Mouse (Mus musculus) hindbrain, embryonic 13.5 days (tissue): Measurements from ENCODE around the gene Rhobtb1. TPM values are rescaled to one million over a fixed set of nuclear protein-coding genes. Genes with fewer than 3 reads are reported as not detected.

Source experiments
- ATAC-seq: fragments of 200-750 bp; cut with Nextera tagmentation; 2 replicates; pipeline ENCODE4 v1.8.0; 2017; ENCODE audit warnings: moderate TSS enrichment; ENCODE audit not compliant: low FRiP score
- H3K27ac ChIP-seq: fragments of 300-500 bp; sonication (generic); 2 replicates; pipeline ENCODE4 v1.5.1; 2015; ENCODE audit warnings: inconsistent platforms, mild to moderate bottlenecking, moderate library complexity
- H3K27me3 ChIP-seq: fragments of 300-500 bp; sonication (generic); 2 replicates; pipeline ENCODE4 v1.6.1; 2015; ENCODE audit warnings: mild to moderate bottlenecking, inconsistent platforms
- H3K36me3 ChIP-seq: fragments of 300-500 bp; sonication (generic); 2 replicates; pipeline ENCODE4 v1.6.1; 2015; ENCODE audit warnings: mild to moderate bottlenecking, inconsistent platforms
- H3K4me1 ChIP-seq: fragments of 300-500 bp; sonication (generic); replicated peaks from 2 replicates; pipeline ENCODE4 v1.6.1; 2015; ENCODE audit warnings: inconsistent platforms
- H3K4me2 ChIP-seq: fragments of 300-500 bp; sonication (generic); 2 replicates; pipeline ENCODE4 v1.6.1; 2015; ENCODE audit warnings: inconsistent platforms, mild to moderate bottlenecking, moderate library complexity
- H3K4me3 ChIP-seq: fragments of 300-500 bp; sonication (generic); 2 replicates; pipeline ENCODE4 v1.5.1; 2015; ENCODE audit warnings: mild to moderate bottlenecking, inconsistent platforms
- H3K9ac ChIP-seq: fragments of 300-500 bp; sonication (generic); 2 replicates; pipeline ENCODE4 v1.6.1; 2015; ENCODE audit warnings: mild to moderate bottlenecking, inconsistent platforms
- H3K9me3 ChIP-seq: fragments of 300-500 bp; sonication (generic); 2 replicates; pipeline ENCODE4 v1.6.1; 2016; ENCODE audit warnings: inconsistent platforms
- WGBS: fragments of 180-500 bp; shearing (Covaris S2); methylation state at CpG from one replicate; pipeline ENCODE4 v1.1.7; 2015; 5-methylcytosine and 5-hydroxymethylcytosine counted together
- polyA plus RNA-seq: library from polyadenylated mRNA; unstranded; fragments of >200 nt; fragmentation: Nextera tagmentation; extraction: Ambion mirVana; gene quantifications from 2 replicates; pipeline ENCODE4 v1.2.1, GENCODE M21; 2015

Rhobtb1 gene
- polyA plus RNA-seq, 1 experiment from 2014 or later = 17.4 TPM

DNA sequence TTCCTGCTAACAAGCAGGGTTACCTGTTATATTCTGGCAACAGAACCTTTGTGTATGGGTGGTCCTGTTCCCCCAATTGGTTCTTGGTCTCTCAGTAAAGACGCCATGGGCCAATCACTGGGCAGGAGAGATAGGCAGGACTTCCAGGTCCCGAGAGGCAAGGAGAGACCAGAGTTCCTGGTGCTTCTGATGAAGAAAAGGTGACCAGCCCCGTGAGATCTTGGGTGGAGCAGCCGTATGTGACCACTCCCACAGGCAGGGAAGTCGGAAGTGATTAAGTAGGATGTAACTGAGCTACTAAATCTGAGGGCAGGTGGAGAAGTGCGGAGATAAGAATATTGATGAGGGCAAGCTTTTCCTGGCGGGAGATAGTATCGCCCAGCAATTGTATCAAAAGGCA, 176.1 kb downstream of the Rhobtb1 start:
- Histone ChIP-seq H3K36me3 (no peaks in the 10 kb centered on the region), H3K9me3 (no peaks in the 10 kb centered on the region), H3K9ac (no peak overlapping the region), H3K27ac (no peak overlapping the region), H3K4me3 (no peak overlapping the region), H3K27me3 (no peaks in the 10 kb centered on the region), H3K4me2 (no peak overlapping the region), H3K4me1 (peaks cover 7% of the 10 kb centered on the region; the same call in 1 of the 2 replicates)
- WGBS = 70% methylated on average over 8 of the region's 8 CpGs
- no peak for ATAC-seq

DNA sequence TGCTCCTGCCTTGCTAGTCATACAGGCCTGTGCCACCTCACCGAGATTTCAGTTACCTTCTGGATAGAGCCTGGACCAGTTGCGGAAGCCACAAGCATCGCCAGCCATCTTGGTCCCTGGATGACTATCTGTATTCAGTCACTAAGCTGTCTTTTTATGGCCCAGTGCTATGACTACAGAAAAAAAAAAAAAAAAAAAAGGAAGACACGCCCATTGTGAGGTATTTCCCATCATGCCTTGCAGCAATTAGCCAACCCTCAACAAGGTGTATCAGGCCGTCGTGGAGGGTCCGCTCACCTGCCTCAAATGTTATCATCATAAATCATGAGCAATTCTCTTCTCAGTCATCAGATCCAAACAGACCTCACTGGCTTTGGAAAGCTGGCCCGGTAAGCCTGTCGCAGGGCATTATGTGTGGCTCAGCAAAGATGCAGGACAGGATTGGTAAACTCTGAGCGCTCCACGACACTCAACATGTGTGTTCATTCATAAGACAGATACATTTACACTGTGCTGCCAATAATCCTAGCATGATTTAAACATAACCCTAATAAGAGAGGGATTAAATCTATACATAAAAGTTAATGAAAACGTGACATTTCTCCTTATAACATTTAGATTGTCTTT, 176.9 kb downstream of the Rhobtb1 start:
- H3K9ac ChIP-seq = no peak overlapping the region
- H3K27me3 ChIP-seq = no peaks in the 10 kb centered on the region
- no peak overlapping the region for H3K4me2 ChIP-seq
- H3K9me3 ChIP-seq = no peaks in the 10 kb centered on the region
- peaks cover 7% of the 10 kb centered on the region; the same call in 1 of the 2 replicates for H3K4me1 ChIP-seq
- 88% methylated on average over 12 of the region's 12 CpGs for WGBS
- no peak for ATAC-seq
- no peak overlapping the region for H3K4me3 ChIP-seq
- H3K27ac ChIP-seq = 0 out of 2 replicates have a peak overlapping the region, but pooled peaks have one; percentile 12
- no peaks in the 10 kb centered on the region for H3K36me3 ChIP-seq

DNA sequence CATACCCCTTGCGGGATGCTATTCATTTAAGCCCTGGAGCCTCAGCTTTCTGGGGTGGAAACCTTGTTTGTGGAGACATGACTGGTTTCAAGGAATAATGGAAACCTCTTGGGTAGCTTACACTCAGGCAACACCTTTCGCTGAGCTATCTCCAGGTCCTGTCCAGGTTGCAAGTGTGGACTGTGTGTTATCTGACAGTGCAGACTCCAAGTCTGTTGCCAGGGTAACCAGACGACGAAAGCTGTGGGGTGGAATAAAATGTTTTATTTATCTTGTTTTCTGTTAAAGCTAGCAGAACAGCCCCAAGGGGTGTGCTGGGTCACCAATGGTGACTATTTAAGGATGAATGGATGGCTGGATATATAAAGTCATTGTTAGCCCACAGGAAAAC, 177.4 kb downstream of the Rhobtb1 start:
- H3K27ac ChIP-seq = 0 out of 2 replicates have a peak overlapping the region, but pooled peaks have one; percentile 12
- H3K4me1 ChIP-seq = peaks cover 7% of the 10 kb centered on the region; the same call in 1 of the 2 replicates
- no peaks in the 10 kb centered on the region for H3K36me3 ChIP-seq
- WGBS = 59% methylated on average over 4 of the region's 4 CpGs
- no peak overlapping the region for H3K4me3 ChIP-seq
- no peaks in the 10 kb centered on the region for H3K9me3 ChIP-seq
- H3K27me3 ChIP-seq = no peaks in the 10 kb centered on the region
- H3K4me2 ChIP-seq = no peak overlapping the region
- ATAC-seq = peak; percentile 59
- no peak overlapping the region for H3K9ac ChIP-seq

DNA sequence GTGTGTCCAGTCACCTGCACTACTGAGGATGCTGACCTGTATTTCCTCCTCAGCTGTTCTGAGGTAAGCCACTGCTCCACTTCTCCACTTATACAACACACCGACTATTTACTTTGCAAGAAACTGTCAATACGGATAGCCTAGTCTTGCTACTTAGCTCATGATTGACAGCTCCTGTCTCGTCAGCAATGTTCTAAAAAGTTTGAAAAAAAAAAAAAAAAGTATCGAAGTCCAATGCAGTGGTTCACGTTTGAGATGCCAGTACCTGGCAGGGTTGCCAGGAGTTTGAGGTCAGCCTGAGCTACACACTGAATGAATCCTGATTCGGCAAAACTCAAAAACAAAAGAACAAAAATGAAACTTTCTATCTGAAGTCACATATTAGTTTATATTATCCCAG, 180.0 kb downstream of the Rhobtb1 start:
- H3K4me3 ChIP-seq = no peak overlapping the region
- H3K4me2 ChIP-seq = no peak overlapping the region

DNA sequence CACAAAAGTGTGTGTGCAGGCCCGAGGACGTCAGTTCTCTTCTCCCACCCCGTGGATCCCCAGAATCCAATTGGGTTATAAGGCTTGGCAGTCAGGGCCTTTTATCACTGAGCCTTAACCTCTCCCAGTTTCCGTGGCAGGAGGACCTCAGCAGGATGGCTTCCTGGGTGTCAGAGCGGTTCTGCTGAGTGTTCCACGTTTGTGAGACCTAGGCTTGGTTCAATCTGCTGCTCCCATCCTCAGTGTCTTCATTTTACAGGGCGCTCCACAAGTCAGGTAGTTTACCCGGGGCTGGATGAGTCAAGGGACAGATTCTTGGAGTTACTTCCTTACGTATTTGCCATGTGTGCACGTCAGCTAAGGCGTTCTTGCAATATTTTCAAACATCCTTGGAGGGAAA, 182.0 kb downstream of the Rhobtb1 start:
- WGBS = 87% methylated on average over 11 of the region's 11 CpGs

More for the DNA sequence above, 180.0 kb downstream of the Rhobtb1 start:
- Histone ChIP-seq H3K36me3 (no peaks in the 10 kb centered on the region), H3K4me1 (peaks cover 18% of the 10 kb centered on the region; the same call in 1 of the 2 replicates), H3K9ac (no peak overlapping the region), H3K27me3 (no peaks in the 10 kb centered on the region), H3K9me3 (no peaks in the 10 kb centered on the region), H3K27ac (no peak overlapping the region)
- 94% methylated on average over 6 of the region's 6 CpGs for WGBS
- ATAC-seq = no peak

DNA sequence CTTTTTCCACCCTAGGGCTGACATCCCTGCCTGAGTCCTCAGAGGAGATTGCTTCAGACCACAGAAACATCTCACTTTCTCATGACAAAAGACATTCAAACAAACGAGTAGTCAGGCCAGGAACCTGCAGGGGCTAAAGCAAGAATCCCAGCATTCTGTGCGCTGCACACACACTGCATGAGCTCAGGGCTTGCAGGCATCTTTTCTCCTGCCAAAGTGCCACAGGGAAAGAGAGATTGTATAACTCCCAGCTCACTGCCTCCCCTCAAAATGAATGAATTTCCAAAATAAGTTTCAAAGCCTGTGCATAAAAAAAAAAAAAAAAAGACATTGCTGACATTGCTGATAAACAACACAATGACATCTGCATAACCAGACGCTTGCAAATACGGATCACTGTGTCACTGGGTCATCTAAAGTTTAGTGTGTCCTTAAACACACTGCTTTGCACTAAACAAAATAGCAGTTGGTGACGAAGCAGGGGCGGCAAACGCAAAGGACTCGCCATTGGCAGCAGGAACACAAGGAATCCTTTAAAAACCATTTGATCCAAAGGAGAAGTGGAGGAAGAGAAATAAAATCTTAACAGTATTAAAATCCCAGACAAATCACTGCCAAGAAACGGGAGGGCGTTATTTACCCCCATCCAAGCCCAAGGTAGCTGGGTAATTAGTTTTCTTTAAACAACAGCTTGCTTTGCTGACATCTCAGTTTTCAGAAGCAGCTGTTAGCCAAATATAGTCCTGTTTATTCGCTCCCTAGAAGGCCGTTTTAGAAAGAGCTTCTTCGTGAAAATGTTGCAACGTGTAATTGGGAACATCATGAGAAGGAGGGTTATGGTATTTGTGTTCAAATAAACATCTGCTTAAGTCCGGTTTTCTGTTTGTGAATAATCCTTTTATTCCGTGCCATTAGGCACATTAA, 183.3 kb downstream of the Rhobtb1 start:
- peaks cover 5% of the 10 kb centered on the region; the same call in 1 of the 2 replicates for H3K36me3 ChIP-seq
- H3K4me3 ChIP-seq = no peak overlapping the region
- 65% methylated on average over 16 of the region's 16 CpGs for WGBS
- H3K27ac ChIP-seq = peak overlapping the region; percentile 45; the same call in 1 of the 2 replicates
- no peak overlapping the region for H3K4me2 ChIP-seq
- no peaks in the 10 kb centered on the region for H3K9me3 ChIP-seq
- no peaks in the 10 kb centered on the region for H3K27me3 ChIP-seq
- ATAC-seq = no peak
- no peak overlapping the region for H3K9ac ChIP-seq
- H3K4me1 ChIP-seq = peaks cover 11% of the 10 kb centered on the region; the same call in 1 of the 2 replicates

More for the DNA sequence above, 182.0 kb downstream of the Rhobtb1 start:
- Histone ChIP-seq H3K4me1 (peaks cover 18% of the 10 kb centered on the region; the same call in 1 of the 2 replicates), H3K27ac (no peak overlapping the region), H3K9ac (no peak overlapping the region), H3K36me3 (0 out of 2 replicates have a peak, but pooled peaks cover 5% of the 10 kb centered on the region), H3K27me3 (no peaks in the 10 kb centered on the region), H3K4me3 (no peak overlapping the region), H3K4me2 (no peak overlapping the region), H3K9me3 (no peaks in the 10 kb centered on the region)
- no peak for ATAC-seq

DNA sequence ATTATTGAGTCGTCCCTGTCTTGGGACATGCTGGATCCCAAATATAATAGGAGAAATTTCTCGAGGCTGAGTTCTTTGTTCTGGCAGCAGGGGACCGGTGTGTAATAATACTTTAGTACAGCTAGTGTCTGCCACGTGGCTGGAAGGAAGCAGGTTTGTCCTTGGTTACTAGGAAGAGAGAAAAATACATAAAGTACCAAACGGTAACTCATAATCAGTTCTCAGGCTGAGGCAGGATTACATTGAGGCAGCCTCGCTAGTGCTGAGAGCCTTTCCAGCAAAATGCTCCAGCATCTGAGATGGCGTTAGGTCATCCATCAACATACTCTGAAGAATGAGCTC, 183.9 kb downstream of the Rhobtb1 start:
- Histone ChIP-seq H3K36me3 (peaks cover 5% of the 10 kb centered on the region; the same call in 1 of the 2 replicates), H3K4me1 (peaks cover 11% of the 10 kb centered on the region; the same call in 1 of the 2 replicates), H3K27ac (peak overlapping the region; percentile 45), H3K27me3 (no peaks in the 10 kb centered on the region), H3K9me3 (no peaks in the 10 kb centered on the region), H3K9ac (no peak overlapping the region), H3K4me3 (no peak overlapping the region), H3K4me2 (no peak overlapping the region)
- 0 out of 2 replicates have a peak, but pooled peaks have one; percentile 32 for ATAC-seq
- whole genome bisulfite sequencing = 45% methylated on average over 7 of the region's 7 CpGs

DNA sequence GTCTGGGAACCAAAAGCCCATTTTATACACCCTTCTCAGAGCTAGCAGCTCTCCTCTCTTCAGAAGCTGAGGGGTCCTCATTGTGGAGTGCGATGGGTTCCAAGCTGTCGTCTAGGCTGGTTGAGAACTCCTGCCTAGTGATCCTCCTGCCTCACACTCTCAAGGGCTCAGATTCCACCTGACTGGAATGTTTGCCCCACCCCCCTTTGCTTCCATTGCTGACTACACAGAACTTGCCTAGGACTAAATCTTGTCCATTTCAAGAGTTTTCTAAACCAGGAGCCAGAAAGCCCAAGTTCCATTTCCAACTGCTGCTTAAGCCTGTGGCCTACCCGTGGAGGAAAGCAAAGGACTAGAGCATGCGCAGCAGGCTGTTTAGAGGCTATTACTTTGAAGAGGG, 184.4 kb downstream of the Rhobtb1 start:
- peak overlapping the region; percentile 45 for H3K27ac ChIP-seq
- no peak overlapping the region for H3K4me3 ChIP-seq
- peaks cover 11% of the 10 kb centered on the region; the same call in 1 of the 2 replicates for H3K4me1 ChIP-seq
- no peak overlapping the region for H3K9ac ChIP-seq
- no peak for ATAC-seq
- 80% methylated on average over 4 of the region's 4 CpGs for WGBS
- H3K4me2 ChIP-seq = no peak overlapping the region
- H3K27me3 ChIP-seq = no peaks in the 10 kb centered on the region
- no peaks in the 10 kb centered on the region for H3K9me3 ChIP-seq
- H3K36me3 ChIP-seq = peaks cover 5% of the 10 kb centered on the region; the same call in 1 of the 2 replicates

DNA sequence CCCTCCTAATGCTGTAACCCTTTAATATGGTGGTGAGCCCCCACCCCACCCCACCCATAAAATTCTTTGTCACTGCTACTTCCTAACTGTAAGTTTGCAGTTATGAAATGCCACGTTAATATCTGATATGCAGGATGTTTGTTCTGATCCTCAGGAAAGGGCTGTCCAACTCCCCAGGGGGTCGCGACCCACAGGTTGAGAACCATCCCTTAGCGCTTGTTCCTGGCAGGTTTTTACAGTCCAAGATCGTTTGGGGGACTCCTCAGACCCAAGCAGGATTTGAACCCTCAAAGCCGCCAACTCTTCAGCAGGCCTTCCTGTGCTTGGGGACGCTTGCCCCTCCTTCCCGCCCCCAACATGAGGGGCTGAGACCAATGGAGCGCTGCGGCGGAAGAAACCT, 185.0 kb downstream of the Rhobtb1 start:
- ATAC-seq = no peak
- 91% methylated on average over 11 of the region's 11 CpGs for WGBS

DNA sequence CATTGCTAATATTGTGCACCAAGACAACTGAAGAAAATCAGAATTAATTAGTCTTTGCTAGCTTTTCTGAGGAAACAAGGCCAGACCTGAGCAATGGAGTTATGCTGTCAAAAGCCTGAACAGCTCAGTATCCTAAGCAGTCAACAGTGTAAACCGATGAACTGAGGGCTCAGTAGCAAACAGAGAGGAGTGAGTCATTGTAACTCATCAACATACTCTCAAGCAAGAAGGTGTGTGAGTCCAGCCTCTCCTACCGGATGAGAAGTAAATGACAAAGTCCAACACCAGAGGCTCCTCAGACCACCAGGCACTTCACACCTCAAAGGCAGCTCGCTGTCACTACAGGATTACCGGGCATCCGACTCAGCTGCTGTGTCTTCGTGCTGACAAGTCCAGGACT, 188.8 kb downstream of the Rhobtb1 start:
- Histone ChIP-seq H3K27me3 (no peaks in the 10 kb centered on the region), H3K9ac (no peak overlapping the region), H3K36me3 (peaks cover 12% of the 10 kb centered on the region; the same call in 1 of the 2 replicates), H3K4me2 (no peak overlapping the region), H3K9me3 (no peaks in the 10 kb centered on the region), H3K4me3 (no peak overlapping the region), H3K27ac (no peak overlapping the region), H3K4me1 (peaks cover 6% of the 10 kb centered on the region; the same call in 1 of the 2 replicates)
- WGBS = 94% methylated on average over 6 of the region's 6 CpGs
- no peak for ATAC-seq

More for the DNA sequence above, 185.0 kb downstream of the Rhobtb1 start:
- no peak overlapping the region for H3K27ac ChIP-seq
- peaks cover 5% of the 10 kb centered on the region; the same call in 1 of the 2 replicates for H3K36me3 ChIP-seq
- no peaks in the 10 kb centered on the region for H3K27me3 ChIP-seq
- peaks cover 11% of the 10 kb centered on the region; the same call in 1 of the 2 replicates for H3K4me1 ChIP-seq
- H3K4me3 ChIP-seq = no peak overlapping the region
- H3K9ac ChIP-seq = no peak overlapping the region
- no peaks in the 10 kb centered on the region for H3K9me3 ChIP-seq
- no peak overlapping the region for H3K4me2 ChIP-seq
